Mouse (Mus musculus) cerebellum, adult 11-12 months (tissue): ENCODE results near the gene Hoxd11.

Source experiments
- DNase-seq: peaks from one replicate; pipeline ENCODE4 v3.0.0; 2022

Gene Hoxd11

GRCm38 (mm10) chr2:74732513-74733316 lies 53.4 kb downstream of the Hoxd11 start:
- no peak for DNase-seq

GRCm38 (mm10) chr2:74733317-74733661 lies 53.9 kb downstream of the Hoxd11 start:
- no peak for DNase-seq

- no peak for DNase-seq
Measured at GRCm38 (mm10) chr2:74733765-74734164, 54.4 kb downstream of the Hoxd11 start.

GRCm38 (mm10) chr2:74734451-74734850 lies 55.1 kb downstream of the Hoxd11 start:
- DNase-seq = no peak

GRCm38 (mm10) chr2:74734996-74735811 lies 55.8 kb downstream of the Hoxd11 start:
- DNase-seq = no peak

- no peak for DNase-seq
Measured at GRCm38 (mm10) chr2:74735851-74736687, 56.7 kb downstream of the Hoxd11 start.
